Mouse (Mus musculus) lung, postnatal 0 days (tissue): ENCODE measurements at regions not wholly inside any gene's neighbourhood (a gene's known extent, or its start where the extent isn't known, plus 50 kb on each side); places are given as distances from the start of the nearest gene placed in this dataset.

ENCODE experiments used
- CTCF ChIP-seq: IDR thresholded peaks from 2 replicates; pipeline ENCODE4 v1.5.1; 2016; ENCODE audit warnings: antibody characterized with exemption, mild to moderate bottlenecking
- EP300 ChIP-seq: IDR thresholded peaks from 2 replicates; pipeline ENCODE4 v1.6.1; 2016; ENCODE audit warnings: antibody characterized with exemption, mild to moderate bottlenecking, control low read depth

GRCm38 (mm10) chr13:83001118-83001517 lies 502.7 kb upstream of the Mef2c start:
- TF ChIP-seq CTCF, result no peak
- no peak for TF ChIP-seq EP300
